Mouse (Mus musculus): Measurements from ENCODE around the gene Ap2a1. TPM values are rescaled to one million over a fixed set of nuclear protein-coding genes. Genes with fewer than 3 reads are reported as not detected.

Ap2a1 gene
- polyA plus RNA-seq, 1 experiment from 2014 or later = 76.1 TPM

GRCm38 (mm10) chr7:44851625-44852234, 77.6 kb downstream of the Ap2a1 start:
- Histone ChIP-seq H3K36me3 (peaks cover 24% of the 10 kb centered on the region), H3K4me2 (replicated peaks) (no peak overlapping the region), H3K4me3 (peak overlapping the region; percentile 79; the same call in 1 of the 2 replicates), H3K4me1 (peaks cover 69% of the 10 kb centered on the region), H3K9me3 (no peaks in the 10 kb centered on the region), H3K9ac (no peak overlapping the region), H3K27me3 (no peaks in the 10 kb centered on the region), H3K27ac (no peak overlapping the region)
- no peak for ATAC-seq (ENCODE audit: low FRiP score, low read depth)
- WGBS = 92% methylated on average over 12 of the region's 12 CpGs

- peaks cover 32% of the 10 kb centered on the region for H3K36me3 ChIP-seq
- H3K9me3 ChIP-seq = no peaks in the 10 kb centered on the region
- H3K27ac ChIP-seq = peak overlapping the region; percentile 95; the same call in 1 of the 2 replicates
- no peak for ATAC-seq (ENCODE audit: low FRiP score, low read depth)
- H3K4me2 ChIP-seq (replicated peaks) = peak overlapping the region; percentile 94
- peak overlapping the region; percentile 82 for H3K9ac ChIP-seq
- peaks cover 64% of the 10 kb centered on the region for H3K4me1 ChIP-seq
- WGBS = 76% methylated on average over 8 of the region's 8 CpGs
- H3K4me3 ChIP-seq = peak overlapping the region; percentile 79
- no peaks in the 10 kb centered on the region for H3K27me3 ChIP-seq
Observed at GRCm38 (mm10) chr7:44850789-44851624, 78.3 kb downstream of the Ap2a1 start.

Other genes starting within 250 kb of the Ap2a1 start
- gene Izumo2, start 220.8 kb downstream of the Ap2a1 start, polyA plus RNA-seq (2015; fragmentation: Nextera tagmentation; extraction: Ambion mirVana) = not detected in 2 replicates
- 35.0 and 37.2 TPM in 2 replicates for gene Vrk3, start 181.1 kb downstream of the Ap2a1 start, polyA plus RNA-seq (2015; fragmentation: Nextera tagmentation; extraction: Ambion mirVana)
- gene Zfp473, start 178.4 kb downstream of the Ap2a1 start, polyA plus RNA-seq (2015; fragmentation: Nextera tagmentation; extraction: Ambion mirVana) = 1.7 and 1.8 TPM in 2 replicates
- gene Nup62, start 113.4 kb downstream of the Ap2a1 start, polyA plus RNA-seq (2015; fragmentation: Nextera tagmentation; extraction: Ambion mirVana) = 97.3 and 102 TPM in 2 replicates
- 1.4 and 2.5 TPM in 2 replicates for gene Il4i1, start 113.1 kb downstream of the Ap2a1 start, polyA plus RNA-seq (2015; fragmentation: Nextera tagmentation; extraction: Ambion mirVana)
- 3.2 and 3.6 TPM in 2 replicates for gene Atf5, start 112.8 kb downstream of the Ap2a1 start, polyA plus RNA-seq (2015; fragmentation: Nextera tagmentation; extraction: Ambion mirVana)
- 112 and 122 TPM in 2 replicates for gene Akt1s1, start 80.5 kb downstream of the Ap2a1 start, polyA plus RNA-seq (2015; fragmentation: Nextera tagmentation; extraction: Ambion mirVana)
- gene Tbc1d17, start 80.4 kb downstream of the Ap2a1 start, polyA plus RNA-seq (2015; fragmentation: Nextera tagmentation; extraction: Ambion mirVana) = 86.0 and 90.5 TPM in 2 replicates
- gene Pnkp, start 72.4 kb downstream of the Ap2a1 start, polyA plus RNA-seq (2015; fragmentation: Nextera tagmentation; extraction: Ambion mirVana) = 33.1 and 33.9 TPM in 2 replicates
- gene Ptov1, start 59.7 kb downstream of the Ap2a1 start, polyA plus RNA-seq (2015; fragmentation: Nextera tagmentation; extraction: Ambion mirVana) = 502 and 514 TPM in 2 replicates
- 118 and 119 TPM in 2 replicates for gene Med25, start 36.8 kb downstream of the Ap2a1 start, polyA plus RNA-seq (2015; fragmentation: Nextera tagmentation; extraction: Ambion mirVana)
- gene Fuz, start 33.4 kb downstream of the Ap2a1 start, polyA plus RNA-seq (2015; fragmentation: Nextera tagmentation; extraction: Ambion mirVana) = 23.0 and 25.8 TPM in 2 replicates
- 0.23 and 0.25 TPM in 2 replicates for gene Tsks, start 13.7 kb upstream of the Ap2a1 start, polyA plus RNA-seq (2015; fragmentation: Nextera tagmentation; extraction: Ambion mirVana)
- gene Cpt1c, start 45.4 kb upstream of the Ap2a1 start, polyA plus RNA-seq (2015; fragmentation: Nextera tagmentation; extraction: Ambion mirVana) = 33.9 and 35.0 TPM in 2 replicates
- gene Prmt1, start 57.1 kb upstream of the Ap2a1 start, polyA plus RNA-seq (2015; fragmentation: Nextera tagmentation; extraction: Ambion mirVana) = 670 and 703 TPM in 2 replicates
- gene Irf3, start 68.2 kb upstream of the Ap2a1 start, polyA plus RNA-seq (2015; fragmentation: Nextera tagmentation; extraction: Ambion mirVana) = 94.6 and 96.8 TPM in 2 replicates
- gene Bcl2l12, start 69.2 kb upstream of the Ap2a1 start, polyA plus RNA-seq (2015; fragmentation: Nextera tagmentation; extraction: Ambion mirVana) = 77.3 and 78.4 TPM in 2 replicates
- 38.6 and 40.7 TPM in 2 replicates for gene Scaf1, start 86.9 kb upstream of the Ap2a1 start, polyA plus RNA-seq (2015; fragmentation: Nextera tagmentation; extraction: Ambion mirVana)
- 27.5 and 29.1 TPM in 2 replicates for gene Rras, start 88.5 kb upstream of the Ap2a1 start, polyA plus RNA-seq (2015; fragmentation: Nextera tagmentation; extraction: Ambion mirVana)
- 14.5 and 15.3 TPM in 2 replicates for gene Prr12, start 123.4 kb upstream of the Ap2a1 start, polyA plus RNA-seq (2015; fragmentation: Nextera tagmentation; extraction: Ambion mirVana)
- gene Nosip, start 132.9 kb upstream of the Ap2a1 start, polyA plus RNA-seq (2015; fragmentation: Nextera tagmentation; extraction: Ambion mirVana) = 71.2 and 71.4 TPM in 2 replicates
- 22.3 and 24.5 TPM in 2 replicates for gene Prrg2, start 133.2 kb upstream of the Ap2a1 start, polyA plus RNA-seq (2015; fragmentation: Nextera tagmentation; extraction: Ambion mirVana)
- 462 and 483 TPM in 2 replicates for gene Rcn3, start 162.7 kb upstream of the Ap2a1 start, polyA plus RNA-seq (2015; fragmentation: Nextera tagmentation; extraction: Ambion mirVana)
- gene Fcgrt, start 174.4 kb upstream of the Ap2a1 start, polyA plus RNA-seq (2015; fragmentation: Nextera tagmentation; extraction: Ambion mirVana) = 44.0 and 45.4 TPM in 2 replicates
- gene Rps11, start 194.9 kb upstream of the Ap2a1 start, polyA plus RNA-seq (2015; fragmentation: Nextera tagmentation; extraction: Ambion mirVana) = 1,512 and 1,535 TPM in 2 replicates
- 1,305 and 1,326 TPM in 2 replicates for gene Rpl13a, start 199.3 kb upstream of the Ap2a1 start, polyA plus RNA-seq (2015; fragmentation: Nextera tagmentation; extraction: Ambion mirVana)
- gene Gm45713, start 206.7 kb upstream of the Ap2a1 start, polyA plus RNA-seq (2015; fragmentation: Nextera tagmentation; extraction: Ambion mirVana) = 0.60 and 0.75 TPM in 2 replicates
- gene Flt3l, start 206.9 kb upstream of the Ap2a1 start, polyA plus RNA-seq (2015; fragmentation: Nextera tagmentation; extraction: Ambion mirVana) = 1.0 and 1.2 TPM in 2 replicates
- gene Pih1d1, start 224.8 kb upstream of the Ap2a1 start, polyA plus RNA-seq (2015; fragmentation: Nextera tagmentation; extraction: Ambion mirVana) = 86.9 and 87.1 TPM in 2 replicates
- gene Aldh16a1, start 225.1 kb upstream of the Ap2a1 start, polyA plus RNA-seq (2015; fragmentation: Nextera tagmentation; extraction: Ambion mirVana) = 45.1 and 46.4 TPM in 2 replicates
- 0.19 and 0.23 TPM in 2 replicates for gene Slc17a7, start 234.5 kb upstream of the Ap2a1 start, polyA plus RNA-seq (2015; fragmentation: Nextera tagmentation; extraction: Ambion mirVana)

Measured in limb, embryonic 13.5 days (tissue).